Mouse (Mus musculus): ENCODE results near the gene Slx4ip. TPM values are rescaled to one million over a fixed set of nuclear protein-coding genes. Genes with fewer than 3 reads are reported as not detected.

Gene Slx4ip
- polyA plus RNA-seq, 1 experiment = 3.3 TPM

DNA sequence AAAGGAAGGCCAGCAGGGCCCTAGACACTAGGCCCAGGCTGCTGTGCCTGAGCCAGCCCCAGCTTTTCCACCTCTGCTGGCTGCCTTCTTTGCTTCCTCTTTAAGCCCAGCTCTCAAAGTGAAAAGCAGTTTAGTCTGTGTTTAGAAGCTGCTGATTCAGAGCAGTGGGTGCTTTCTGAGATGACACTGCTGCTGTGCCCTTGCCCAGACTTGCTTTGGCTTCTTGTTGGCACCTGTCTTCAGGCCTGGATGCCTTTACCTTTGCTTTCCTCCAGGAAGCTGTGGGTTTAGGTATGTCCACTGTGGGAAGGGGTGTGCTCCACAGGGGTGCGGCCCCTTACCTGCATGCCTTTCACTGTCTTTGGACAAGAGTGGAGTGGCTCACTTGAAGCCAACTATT, 28.4 kb downstream of the Slx4ip start:
- Histone ChIP-seq H3K4me3 (ENCODE audit: insufficient read depth, low read depth, low read length) (no peak overlapping the region), H3K4me1 (ENCODE audit: control insufficient read depth, insufficient read depth, insufficient read length, low read length) (peaks cover 3% of the 10 kb centered on the region; the same call in 1 of the 2 replicates), H3K27ac (replicated peaks; ENCODE audit: low read depth, low read length) (no peak overlapping the region)

DNA sequence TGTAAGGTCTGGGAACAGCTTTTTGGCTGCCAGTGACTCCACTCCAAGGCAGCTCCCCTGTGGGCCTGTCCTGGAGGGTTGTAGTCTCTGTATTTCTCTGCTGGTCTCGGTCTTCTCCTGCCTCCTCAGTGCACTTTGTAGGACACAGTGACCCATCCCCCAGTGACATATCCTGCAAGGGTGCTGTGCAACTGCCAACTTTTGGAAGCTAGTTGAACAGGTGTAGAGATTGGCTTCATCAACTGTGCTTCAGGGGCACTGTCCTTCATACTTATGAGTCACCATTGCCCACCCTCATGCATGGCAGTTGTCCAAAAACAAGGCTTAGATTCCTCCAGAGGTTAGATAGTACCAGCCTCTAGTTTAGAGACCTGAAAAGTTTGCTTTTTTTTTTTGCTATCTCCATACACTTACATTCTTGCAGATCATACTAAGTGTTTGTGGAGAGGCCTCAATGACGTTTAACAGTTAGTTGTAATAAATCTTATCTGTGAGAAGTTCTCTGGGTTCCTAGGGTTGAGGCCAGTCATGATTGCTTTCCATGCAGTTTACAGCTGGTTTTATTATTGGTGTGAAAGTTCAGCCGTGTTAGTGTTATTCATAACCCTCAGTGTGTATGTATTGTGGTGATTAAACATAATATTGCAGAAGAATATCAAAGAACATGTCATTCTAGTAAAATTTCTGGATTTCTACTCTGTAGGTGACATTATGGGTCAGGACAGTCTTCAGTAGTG, 29.4 kb downstream of the Slx4ip start:
- H3K4me1 ChIP-seq (ENCODE audit: control insufficient read depth, insufficient read depth, insufficient read length, low read length) = peaks cover 3% of the 10 kb centered on the region; the same call in 1 of the 2 replicates
- H3K27ac ChIP-seq (replicated peaks; ENCODE audit: low read depth, low read length) = no peak overlapping the region

DNA sequence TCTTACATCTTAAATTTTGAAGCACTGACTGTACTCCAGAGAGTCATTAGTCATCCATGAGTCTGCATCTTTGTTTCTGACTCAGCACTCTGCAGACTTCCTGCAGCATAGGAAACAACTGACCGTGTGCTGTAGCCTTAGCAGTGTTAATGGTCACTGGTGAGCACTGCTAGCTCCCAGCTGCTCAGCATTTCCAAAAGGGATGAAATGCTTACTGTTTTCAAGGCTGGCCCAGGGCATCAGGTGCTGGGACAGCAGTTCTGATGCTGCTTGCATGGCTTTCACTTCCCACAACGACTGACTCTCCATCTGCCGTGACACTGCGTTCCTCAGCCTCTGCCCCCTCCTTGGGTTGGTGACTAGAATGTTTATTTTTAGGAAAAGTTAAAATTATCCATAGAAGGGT, 30.0 kb downstream of the Slx4ip start:
- no peak overlapping the region for H3K4me3 ChIP-seq (ENCODE audit: insufficient read depth, low read depth, low read length)
- H3K4me1 ChIP-seq (ENCODE audit: control insufficient read depth, insufficient read depth, insufficient read length, low read length) = peaks cover 3% of the 10 kb centered on the region; the same call in 1 of the 2 replicates
- no peak overlapping the region for H3K27ac ChIP-seq (replicated peaks; ENCODE audit: low read depth, low read length)

More for the DNA sequence above, 29.4 kb downstream of the Slx4ip start:
- H3K4me3 ChIP-seq (ENCODE audit: insufficient read depth, low read depth, low read length) = no peak overlapping the region

DNA sequence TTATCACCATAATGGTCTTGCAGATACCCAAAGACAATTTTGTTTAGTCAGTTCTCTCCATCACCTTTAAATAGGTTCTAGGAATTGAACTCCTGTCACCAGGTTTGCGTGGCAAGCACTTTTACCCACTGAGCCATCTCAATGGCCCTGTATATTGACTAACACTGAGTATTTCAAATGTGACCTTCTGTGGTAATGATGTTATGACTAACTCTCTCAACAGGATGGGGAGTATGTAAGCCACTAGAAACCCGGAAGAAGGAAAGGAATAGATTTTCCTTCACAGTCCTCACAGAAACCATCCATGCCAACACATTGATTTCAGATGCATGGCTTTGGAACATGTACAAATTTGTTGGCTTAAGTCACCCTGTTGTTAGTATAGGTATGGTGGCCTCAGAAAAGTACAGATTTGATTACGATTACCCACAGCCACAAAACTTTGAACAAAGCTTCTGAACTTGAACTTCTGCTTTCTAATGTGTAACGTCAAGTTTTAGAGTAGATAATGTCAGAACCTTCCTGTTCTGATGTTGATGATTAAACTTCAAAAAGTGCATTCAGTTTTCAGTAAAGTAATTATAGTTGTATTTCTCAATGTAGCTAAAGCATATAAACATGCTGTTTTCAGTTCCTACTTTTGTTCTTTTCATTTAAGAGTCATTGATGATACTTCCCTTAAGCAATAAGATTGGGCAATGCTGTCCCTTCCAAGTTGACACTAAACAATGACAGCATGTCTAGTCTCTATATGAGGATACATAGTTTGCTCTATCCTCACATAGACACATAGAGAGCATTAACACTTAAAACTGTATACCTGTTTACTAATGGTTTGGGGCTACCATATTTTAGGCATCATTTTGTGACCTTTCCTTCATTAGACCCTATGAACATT, 45.6 kb downstream of the Slx4ip start:
- no peak overlapping the region for H3K4me3 ChIP-seq (ENCODE audit: insufficient read depth, low read depth, low read length)
- peak overlapping the region; percentile 54 for H3K27ac ChIP-seq (replicated peaks; ENCODE audit: low read depth, low read length)
- no peaks in the 10 kb centered on the region for H3K4me1 ChIP-seq (ENCODE audit: control insufficient read depth, insufficient read depth, insufficient read length, low read length)

DNA sequence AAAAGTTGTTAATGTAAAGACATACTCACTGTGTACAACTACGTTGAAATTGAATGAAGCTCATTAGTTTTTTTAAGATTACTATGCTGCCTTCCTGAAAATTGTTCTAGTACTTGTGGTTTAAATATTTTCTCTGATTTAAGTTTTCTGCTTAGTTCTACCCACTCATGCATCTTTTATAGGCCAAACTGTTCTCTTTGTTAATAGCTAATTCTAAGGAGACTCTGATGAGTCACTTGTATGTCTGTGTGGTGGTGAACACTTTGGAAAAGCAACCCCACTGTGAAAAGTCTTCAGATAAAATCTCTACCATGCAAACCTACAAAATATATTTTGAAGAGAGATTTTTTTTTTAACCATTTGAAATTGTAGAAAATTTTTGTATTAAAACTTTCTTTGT, 47.2 kb downstream of the Slx4ip start:
- Histone ChIP-seq H3K4me3 (ENCODE audit: insufficient read depth, low read depth, low read length) (no peak overlapping the region), H3K27ac (replicated peaks; ENCODE audit: low read depth, low read length) (no peak overlapping the region), H3K4me1 (ENCODE audit: control insufficient read depth, insufficient read depth, insufficient read length, low read length) (no peaks in the 10 kb centered on the region)

- Histone ChIP-seq H3K27ac (replicated peaks; ENCODE audit: low read depth, low read length) (no peak overlapping the region), H3K4me3 (ENCODE audit: insufficient read depth, low read depth, low read length) (no peak overlapping the region), H3K4me1 (ENCODE audit: control insufficient read depth, insufficient read depth, insufficient read length, low read length) (peaks cover 7% of the 10 kb centered on the region)
Measured at GRCm38 (mm10) chr2:136946297-136946696, 55.3 kb downstream of the Slx4ip start.

DNA sequence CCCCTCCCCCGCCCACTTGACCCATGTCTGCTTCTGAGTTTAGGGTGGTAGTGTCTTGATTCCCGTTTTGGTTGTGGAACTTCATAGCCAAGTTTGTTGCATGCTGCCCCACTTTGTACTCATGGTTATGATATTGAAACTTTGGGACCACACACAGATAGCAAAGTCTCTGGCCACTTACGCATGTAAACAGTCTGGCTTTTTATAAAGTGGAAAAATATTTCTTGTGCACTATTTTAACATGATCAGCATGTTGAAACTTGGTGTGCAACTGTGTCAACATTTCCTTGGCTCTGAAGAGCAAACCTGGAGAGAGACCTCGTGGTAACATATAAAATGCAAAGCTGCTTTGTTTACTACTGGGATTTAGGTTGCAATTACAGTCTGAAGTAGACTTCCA, 56.5 kb downstream of the Slx4ip start:
- H3K27ac ChIP-seq (replicated peaks; ENCODE audit: low read depth, low read length) = no peak overlapping the region
- H3K4me1 ChIP-seq (ENCODE audit: control insufficient read depth, insufficient read depth, insufficient read length, low read length) = peaks cover 7% of the 10 kb centered on the region
- no peak overlapping the region for H3K4me3 ChIP-seq (ENCODE audit: insufficient read depth, low read depth, low read length)

DNA sequence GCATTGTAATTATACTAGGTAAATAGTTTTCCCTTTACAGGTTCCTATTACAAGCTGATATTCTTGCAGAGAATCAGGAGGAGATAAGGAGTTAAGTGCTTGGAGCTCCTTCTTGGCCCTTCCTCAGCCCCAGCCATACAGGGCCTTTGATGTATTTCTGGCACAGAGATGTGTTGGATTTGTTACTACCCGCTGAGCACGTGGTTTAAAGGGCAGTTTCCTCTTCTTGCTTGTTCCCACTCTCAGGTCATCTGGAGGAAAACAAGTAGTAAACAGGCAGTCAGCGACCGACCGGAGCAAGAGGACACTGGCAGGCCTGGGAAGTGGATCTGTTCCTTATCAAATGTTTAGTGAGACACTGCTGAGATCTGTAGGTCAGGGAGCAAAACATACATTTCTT, 56.9 kb downstream of the Slx4ip start:
- no peak overlapping the region for H3K4me3 ChIP-seq (ENCODE audit: insufficient read depth, low read depth, low read length)

DNA sequence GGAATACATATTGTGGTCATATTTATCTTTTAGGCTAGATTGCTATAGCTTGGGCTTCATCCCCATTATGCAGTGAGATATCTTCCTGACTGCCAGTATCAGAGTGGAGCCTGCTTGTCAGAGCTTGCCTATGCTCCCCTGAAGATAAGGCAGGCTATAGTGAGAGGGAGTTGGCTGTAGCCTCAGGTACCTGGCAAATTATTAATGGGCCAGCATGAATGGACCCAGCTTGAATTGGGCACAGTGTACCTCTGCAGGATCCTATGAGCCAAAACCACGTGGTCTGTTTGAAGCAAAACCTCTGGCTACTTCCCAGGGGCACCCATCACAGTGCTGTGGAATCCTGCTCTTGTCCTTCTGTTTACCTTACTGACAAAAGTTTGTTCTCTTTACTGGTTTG, 61.2 kb downstream of the Slx4ip start:
- Histone ChIP-seq H3K4me1 (ENCODE audit: control insufficient read depth, insufficient read depth, insufficient read length, low read length) (peaks cover 16% of the 10 kb centered on the region), H3K27ac (replicated peaks; ENCODE audit: low read depth, low read length) (no peak overlapping the region), H3K4me3 (ENCODE audit: insufficient read depth, low read depth, low read length) (no peak overlapping the region)

More for the DNA sequence above, 56.9 kb downstream of the Slx4ip start:
- Histone ChIP-seq H3K4me1 (ENCODE audit: control insufficient read depth, insufficient read depth, insufficient read length, low read length) (peaks cover 7% of the 10 kb centered on the region), H3K27ac (replicated peaks; ENCODE audit: low read depth, low read length) (no peak overlapping the region)

DNA sequence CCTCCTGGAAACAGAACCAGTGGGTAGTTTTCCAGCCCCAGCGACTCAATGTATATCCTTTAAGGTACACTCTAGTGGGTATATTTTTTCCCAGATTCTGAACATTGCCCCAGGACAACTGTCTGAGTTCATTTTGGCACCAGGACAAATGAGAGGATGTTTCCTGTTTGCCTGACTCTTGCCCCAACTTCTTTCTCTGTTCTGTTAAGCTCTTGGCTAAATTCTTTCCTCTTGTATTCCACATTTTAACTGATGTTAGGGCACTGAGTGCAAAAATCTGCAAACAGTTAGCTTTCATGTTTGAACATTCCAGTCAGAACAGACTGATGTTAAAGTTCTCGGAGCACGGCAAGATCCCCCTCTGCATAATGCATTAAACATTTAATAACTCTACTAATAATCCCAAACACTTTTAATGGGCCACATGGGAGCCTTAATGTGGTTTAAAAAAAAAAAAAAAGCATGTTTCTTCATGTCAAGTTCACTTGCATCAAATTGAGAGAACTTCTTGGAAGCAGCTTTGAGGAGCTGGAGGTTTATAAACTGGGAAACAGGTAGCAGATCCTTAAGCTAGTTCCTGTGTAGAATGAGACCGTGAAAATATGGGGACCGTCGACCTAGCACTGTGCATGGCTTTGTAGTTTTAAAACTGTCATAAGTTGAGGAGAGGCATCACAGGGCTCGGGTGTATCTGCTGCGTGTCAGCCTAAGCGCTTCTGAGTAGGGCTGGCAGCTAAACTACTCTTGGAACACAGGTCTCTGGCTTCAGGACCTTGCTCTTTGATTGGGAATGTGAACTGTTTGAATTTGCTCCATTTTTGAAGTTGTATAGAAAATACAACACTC, 64.9 kb downstream of the Slx4ip start:
- no peak overlapping the region for H3K27ac ChIP-seq (replicated peaks; ENCODE audit: low read depth, low read length)
- H3K4me3 ChIP-seq (ENCODE audit: insufficient read depth, low read depth, low read length) = no peak overlapping the region
- peaks cover 13% of the 10 kb centered on the region for H3K4me1 ChIP-seq (ENCODE audit: control insufficient read depth, insufficient read depth, insufficient read length, low read length)

DNA sequence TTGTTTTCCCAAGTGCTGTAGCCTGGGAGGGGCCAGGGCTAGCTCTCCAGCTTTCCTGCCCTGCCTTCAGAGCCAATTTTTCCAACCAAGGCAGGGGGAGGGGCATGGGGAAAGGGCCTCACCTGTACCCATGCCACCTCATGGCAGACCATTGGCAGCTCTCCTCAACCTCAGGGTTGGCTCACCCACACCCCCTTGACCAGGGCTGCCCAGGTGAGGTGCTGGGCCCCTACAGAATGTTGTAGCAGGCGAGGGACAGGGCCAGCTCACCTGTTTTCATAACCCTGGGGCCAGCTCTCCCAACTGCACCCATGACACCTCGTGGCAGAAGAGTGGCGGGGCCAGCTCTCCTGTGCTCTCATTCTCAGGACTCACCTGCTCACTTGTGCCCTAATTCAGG, 67.7 kb downstream of the Slx4ip start:
- Histone ChIP-seq H3K27ac (replicated peaks; ENCODE audit: low read depth, low read length) (no peak overlapping the region), H3K4me1 (ENCODE audit: control insufficient read depth, insufficient read depth, insufficient read length, low read length) (peaks cover 13% of the 10 kb centered on the region)

GRCm38 (mm10) chr2:136975774-136976173, 84.8 kb downstream of the Slx4ip start:
- H3K4me1 ChIP-seq (ENCODE audit: control insufficient read depth, insufficient read depth, insufficient read length, low read length) = no peaks in the 10 kb centered on the region; the same call in 1 of the 2 replicates
- no peak overlapping the region for H3K4me3 ChIP-seq (ENCODE audit: insufficient read depth, low read depth, low read length)
- H3K27ac ChIP-seq (replicated peaks; ENCODE audit: low read depth, low read length) = no peak overlapping the region

More for the DNA sequence above, 67.7 kb downstream of the Slx4ip start:
- H3K4me3 ChIP-seq (ENCODE audit: insufficient read depth, low read depth, low read length) = no peak overlapping the region

DNA sequence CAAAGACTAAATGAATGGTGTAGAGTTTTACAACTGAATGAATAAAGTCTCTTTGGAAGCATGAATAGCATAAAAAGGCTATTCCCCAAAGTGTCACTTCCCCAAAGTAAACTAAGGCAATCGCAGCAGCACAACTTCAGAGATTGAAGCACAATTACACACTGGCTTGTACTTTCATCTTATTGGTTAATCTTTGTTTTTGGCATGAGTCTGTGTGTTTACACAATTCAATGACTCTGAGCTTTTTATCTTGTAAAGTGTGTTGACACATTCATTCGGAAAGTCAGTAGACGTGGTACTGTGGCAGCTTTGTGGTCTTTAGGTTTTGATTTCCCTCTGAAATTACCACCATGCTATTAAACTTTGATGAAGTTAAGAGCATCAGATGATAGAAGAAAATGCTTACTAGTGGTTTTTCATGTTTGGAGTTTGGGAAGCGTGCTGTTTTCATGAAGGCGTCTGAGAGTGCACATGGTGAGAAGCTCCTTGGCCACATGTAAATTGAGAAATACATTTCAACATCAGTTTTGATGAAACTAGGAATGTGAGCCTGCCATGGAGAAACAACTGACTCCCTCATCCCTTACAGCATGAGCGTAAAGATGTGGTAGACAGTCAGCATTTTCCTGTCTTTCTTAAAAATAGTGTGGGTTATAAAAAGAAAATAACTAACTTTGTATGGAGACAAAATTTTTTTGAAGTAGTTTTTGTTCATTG, 88.2 kb downstream of the Slx4ip start:
- H3K4me1 ChIP-seq (ENCODE audit: control insufficient read depth, insufficient read depth, insufficient read length, low read length) = no peaks in the 10 kb centered on the region; the same call in 1 of the 2 replicates
- H3K27ac ChIP-seq (replicated peaks; ENCODE audit: low read depth, low read length) = no peak overlapping the region
- no peak overlapping the region for H3K4me3 ChIP-seq (ENCODE audit: insufficient read depth, low read depth, low read length)

- H3K4me3 ChIP-seq (ENCODE audit: insufficient read depth, low read depth, low read length) = no peak overlapping the region
- no peak overlapping the region for H3K27ac ChIP-seq (replicated peaks; ENCODE audit: low read depth, low read length)
- peaks cover 3% of the 10 kb centered on the region for H3K4me1 ChIP-seq (ENCODE audit: control insufficient read depth, insufficient read depth, insufficient read length, low read length)
Measured at GRCm38 (mm10) chr2:136981062-136981879, 90.3 kb downstream of the Slx4ip start.
